Mouse (Mus musculus): ENCODE results near the gene Manf.

- no peak for TF ChIP-seq CTCF (IDR thresholded peaks at IDR 0.05; ENCODE audit: insufficient read depth, low read length)
- TF ChIP-seq POLR2A (IDR thresholded peaks at IDR 0.05; ENCODE audit: borderline replicate concordance, extremely low read depth, low read depth, low read length), result no peak
Measured at GRCm38 (mm10) chr9:106914878-106915277, 23.1 kb upstream of the Manf start.

Data from lung, adult 2 months (tissue).